Mouse (Mus musculus): Measurements from ENCODE around the gene Mc1r. TPM values are rescaled to one million over a fixed set of nuclear protein-coding genes. Genes with fewer than 3 reads are reported as not detected.

The Mc1r gene
- total and polyA plus RNA-seq, 3 experiments, result 0.04 TPM; not detected in 2

DNA sequence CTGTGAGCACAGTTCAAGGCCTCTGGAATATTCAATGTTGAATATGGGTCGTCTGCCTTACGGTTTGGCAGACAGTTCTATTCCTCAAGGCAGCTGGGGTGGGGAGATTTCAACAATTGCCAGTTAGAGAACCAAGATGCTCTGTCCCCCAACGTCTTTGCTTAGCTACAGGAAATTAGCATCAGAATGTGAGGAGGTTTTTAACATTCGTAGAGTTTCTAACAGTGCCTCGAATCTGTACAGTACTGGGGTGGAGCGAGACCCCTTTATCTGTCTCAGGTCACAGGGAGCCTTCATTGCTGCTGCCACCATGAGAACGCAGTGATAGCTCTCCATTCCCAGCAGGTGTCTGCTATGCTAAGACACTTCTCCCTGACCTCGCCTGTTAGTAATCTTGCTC is 30.8 kb upstream of the Mc1r start:
- no peak for DNase-seq (ENCODE audit: extremely low read depth)
- no peak overlapping the region for H3K4me3 ChIP-seq (replicated peaks in 1 of 3; ENCODE audit: low read depth in 2 of 3, low read length in 2 of 3, poor library complexity in 1 of 3)
- H3K79me2 ChIP-seq (replicated peaks; ENCODE audit: control insufficient read depth, extremely low read depth, insufficient read depth, poor library complexity, severe bottlenecking), result peaks cover 50% of the 10 kb centered on the region
- in situ Hi-C loops (cut with MboI; ENCODE audit: low pct_ligation_motif_present, low pct_unique_long_range_greater_than_20kb, low sequenced_read_pairs), result no loop called here
- H3K36me3 ChIP-seq (replicated peaks in 1 of 2; ENCODE audit: control insufficient read depth in 1 of 2, insufficient read depth in 1 of 2, low read length in 1 of 2), result peaks cover 30 to 46% of the 10 kb centered on the region in 2 experiments
- no peak overlapping the region for H3K4me2 ChIP-seq (ENCODE audit: insufficient read depth, low read depth, poor library complexity, severe bottlenecking)
- no peak for TF ChIP-seq TCF12 (IDR thresholded peaks at IDR 0.05; ENCODE audit: low read depth, low read length)
- TF ChIP-seq NRF1 (IDR thresholded peaks at IDR 0.05; ENCODE audit: low read depth, low read length), result no peak
- TF ChIP-seq ZKSCAN1 (IDR thresholded peaks at IDR 0.05; ENCODE audit: borderline replicate concordance, low read depth, low read length), result no peak
- no peak for TF ChIP-seq POLR2AphosphoS2 (IDR thresholded peaks at IDR 0.05; ENCODE audit: low read depth, low read length)
- TF ChIP-seq ETS1 (conservative IDR thresholded peaks at IDR 0.05; ENCODE audit: low read depth, low read length), result no peak
- TF ChIP-seq MAZ (IDR thresholded peaks at IDR 0.05; ENCODE audit: low read depth, low read length), result no peak
- TF ChIP-seq MAFK (IDR thresholded peaks at IDR 0.05; ENCODE audit: insufficient replicate concordance, low read length), result no peak
- no peak for TF ChIP-seq RCOR1 (conservative IDR thresholded peaks at IDR 0.05; ENCODE audit: low read depth, low read length)
- no peak for TF ChIP-seq SIN3A (IDR thresholded peaks at IDR 0.05; ENCODE audit: low read length)
- no peak for TF ChIP-seq ZMIZ1 (IDR thresholded peaks at IDR 0.05; ENCODE audit: low read depth, low read length)
- TF ChIP-seq POLR2A (IDR thresholded peaks at IDR 0.05; ENCODE audit: low read depth, low read length), result no peak
- TF ChIP-seq USF2 (conservative IDR thresholded peaks at IDR 0.05; ENCODE audit: low read depth, low read length), result no peak
- no peak for TF ChIP-seq CHD2 (IDR thresholded peaks at IDR 0.05; ENCODE audit: low read length)
- TF ChIP-seq ZNF384 (IDR thresholded peaks at IDR 0.05; ENCODE audit: low read depth, low read length), result no peak
- no peak for TF ChIP-seq PAX5 (IDR thresholded peaks at IDR 0.05; ENCODE audit: low read length)
- TF ChIP-seq MAX (IDR thresholded peaks at IDR 0.05; ENCODE audit: low read length), result no peak
- TF ChIP-seq RAD21 (IDR thresholded peaks at IDR 0.05; ENCODE audit: low read depth, low read length), result no peak
- H3K27ac ChIP-seq (ENCODE audit: insufficient read depth, low read depth), result no peak overlapping the region
- H3K27me3 ChIP-seq (replicated peaks), result no peaks in the 10 kb centered on the region
- H3K9me3 ChIP-seq (replicated peaks; ENCODE audit: low read length), result no peaks in the 10 kb centered on the region
- dilution Hi-C loops (cut with MboI; ENCODE audit: extremely low pct_ligation_motif_present, extremely low pct_unique_long_range_greater_than_20kb, low sequenced_read_pairs), result no loop called here
- H3K9ac ChIP-seq (ENCODE audit: insufficient read depth, low read depth), result no peak overlapping the region
- H3K4me1 ChIP-seq (ENCODE audit: control insufficient read depth in 1 of 2, insufficient read depth in 2 of 2), result peaks cover 7 to 30% of the 10 kb centered on the region in 2 experiments; a peak in 3 of 4 replicates

DNA sequence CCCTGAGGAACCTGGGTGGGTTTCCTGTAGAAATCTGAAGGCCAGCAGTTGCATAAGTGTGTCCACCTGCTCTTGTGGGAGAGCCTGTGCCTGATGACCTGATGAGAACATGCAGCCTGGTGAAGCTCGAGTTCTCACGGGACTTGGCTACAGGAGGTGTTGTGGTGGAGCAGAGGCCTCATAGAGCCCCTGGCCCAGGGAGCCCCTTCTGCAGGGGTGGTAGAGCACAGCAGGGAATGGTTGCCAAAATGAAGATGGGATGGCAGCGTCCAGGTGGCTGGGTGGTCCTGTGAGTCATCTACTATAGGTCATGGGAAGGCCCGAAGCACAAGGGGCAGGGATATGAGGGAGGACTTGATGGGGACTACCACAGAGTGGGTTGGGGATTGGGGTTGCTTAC is 25.2 kb upstream of the Mc1r start:
- TF ChIP-seq ZKSCAN1 (IDR thresholded peaks at IDR 0.05; ENCODE audit: borderline replicate concordance, low read depth, low read length) (no peak), POLR2AphosphoS2 (IDR thresholded peaks at IDR 0.05; ENCODE audit: low read depth, low read length) (no peak), RAD21 (IDR thresholded peaks at IDR 0.05; ENCODE audit: low read depth, low read length) (no peak), RCOR1 (conservative IDR thresholded peaks at IDR 0.05; ENCODE audit: low read depth, low read length) (no peak)
- Histone ChIP-seq H3K4me2 (ENCODE audit: insufficient read depth, low read depth, poor library complexity, severe bottlenecking) (no peak overlapping the region), H3K27me3 (replicated peaks) (no peaks in the 10 kb centered on the region), H3K4me3 (replicated peaks in 1 of 3; ENCODE audit: low read depth in 2 of 3, low read length in 2 of 3, poor library complexity in 1 of 3) (no peak overlapping the region), H3K27ac (ENCODE audit: insufficient read depth, low read depth) (no peak overlapping the region), H3K36me3 (replicated peaks in 1 of 2; ENCODE audit: control insufficient read depth in 1 of 2, insufficient read depth in 1 of 2, low read length in 1 of 2) (peaks cover 64 to 83% of the 10 kb centered on the region in 2 experiments), H3K4me1 (ENCODE audit: control insufficient read depth in 1 of 2, insufficient read depth in 2 of 2) (no peaks in the 10 kb centered on the region), H3K9ac (ENCODE audit: insufficient read depth, low read depth) (no peak overlapping the region), H3K9me3 (replicated peaks; ENCODE audit: low read length) (no peaks in the 10 kb centered on the region), H3K79me2 (replicated peaks; ENCODE audit: control insufficient read depth, extremely low read depth, insufficient read depth, poor library complexity, severe bottlenecking) (peaks cover 26% of the 10 kb centered on the region)
- no peak for DNase-seq (ENCODE audit: extremely low read depth)
- in situ Hi-C loops (cut with MboI; ENCODE audit: low pct_ligation_motif_present, low pct_unique_long_range_greater_than_20kb, low sequenced_read_pairs) (no loop called here), dilution Hi-C loops (cut with MboI; ENCODE audit: extremely low pct_ligation_motif_present, extremely low pct_unique_long_range_greater_than_20kb, low sequenced_read_pairs) (no loop called here)
